Mouse (Mus musculus): ENCODE results near the gene Zfp976.
"Not testable (repeated sequence)": the region's sequence is repeated elsewhere in the genome, so short reads cannot be mapped to it uniquely, and the experiment has no call there.

The Zfp976 gene

GRCm38 (mm10) chr7:42642152-42643115, at the start of gene Zfp976:
Gene Zfp976 (minus strand): TSS chr7:42642588.
- DNase-seq (ENCODE audit: inconsistent ontology term) = peak; percentile 78

- DNase-seq (ENCODE audit: inconsistent ontology term) = not testable (repeated sequence)
Observed at GRCm38 (mm10) chr7:42680081-42680480, 37.7 kb upstream of the Zfp976 start.

- DNase-seq (ENCODE audit: inconsistent ontology term) = not testable (repeated sequence)
Observed at GRCm38 (mm10) chr7:42679646-42680045, 37.3 kb upstream of the Zfp976 start.

GRCm38 (mm10) chr7:42660140-42660539, 17.8 kb upstream of the Zfp976 start:
- not testable (repeated sequence) for DNase-seq (ENCODE audit: inconsistent ontology term)

GRCm38 (mm10) chr7:42655211-42655610, 12.8 kb upstream of the Zfp976 start:
- not testable (repeated sequence) for DNase-seq (ENCODE audit: inconsistent ontology term)

- DNase-seq (ENCODE audit: inconsistent ontology term) = not testable (repeated sequence)
Observed at GRCm38 (mm10) chr7:42643120-42643620, 782 bp upstream of the Zfp976 start.

GRCm38 (mm10) chr7:42631031-42631430, 11.4 kb downstream of the Zfp976 start:
- not testable (repeated sequence) for DNase-seq (ENCODE audit: inconsistent ontology term)

GRCm38 (mm10) chr7:42595666-42596065, 46.7 kb downstream of the Zfp976 start:
- not testable (repeated sequence) for DNase-seq (ENCODE audit: inconsistent ontology term)

- DNase-seq (ENCODE audit: inconsistent ontology term) = not testable (repeated sequence)
Observed at GRCm38 (mm10) chr7:42592413-42592812, 50.0 kb downstream of the Zfp976 start, which contains the start of gene Zfp977. Gene Zfp977 (minus strand): TSS chr7:42592547.

GRCm38 (mm10) chr7:42591311-42591710, 51.1 kb downstream of the Zfp976 start:
- DNase-seq (ENCODE audit: inconsistent ontology term) = not testable (repeated sequence)

GRCm38 (mm10) chr7:42578488-42578887, 63.9 kb downstream of the Zfp976 start, which contains the start of gene Gm21028:
Gene Gm21028 (minus strand): TSS chr7:42578588.
- no peak for DNase-seq (ENCODE audit: inconsistent ontology term)

All from Muller cell, postnatal 12 days (primary cell).